Mouse (Mus musculus) embryonic facial prominence, embryonic 15.5 days (tissue): ENCODE results near the gene Rnf216. TPM values are rescaled to one million over a fixed set of nuclear protein-coding genes. Genes with fewer than 3 reads are reported as not detected.

Source experiments
- ATAC-seq: fragments of 200-750 bp; cut with Nextera tagmentation; 2 replicates; pipeline ENCODE4 v1.8.0; 2017; ENCODE audit warnings: low read depth, moderate TSS enrichment; ENCODE audit not compliant: insufficient number of reproducible peaks, low FRiP score, low TSS enrichment
- H3K27ac ChIP-seq: fragments of 300-500 bp; sonication (generic); replicated peaks from 2 replicates; pipeline ENCODE4 v1.5.1; 2015; ENCODE audit warnings: mild to moderate bottlenecking, inconsistent platforms
- H3K27me3 ChIP-seq: fragments of 300-500 bp; sonication (generic); 2 replicates; pipeline ENCODE4 v1.6.1; 2015; ENCODE audit warnings: inconsistent platforms
- H3K36me3 ChIP-seq: fragments of 300-500 bp; sonication (generic); 2 replicates; pipeline ENCODE4 v1.6.1; 2015; ENCODE audit warnings: mild to moderate bottlenecking, inconsistent platforms
- H3K4me1 ChIP-seq: fragments of 300-500 bp; sonication (generic); 2 replicates; pipeline ENCODE4 v1.6.1; 2015; ENCODE audit warnings: inconsistent platforms
- H3K4me2 ChIP-seq: fragments of 300-500 bp; sonication (generic); replicated peaks from 2 replicates; pipeline ENCODE4 v1.6.1; 2015; ENCODE audit warnings: mild to moderate bottlenecking, inconsistent platforms
- H3K4me3 ChIP-seq: fragments of 300-500 bp; sonication (generic); replicated peaks from 2 replicates; pipeline ENCODE4 v1.5.1; 2015; ENCODE audit warnings: mild to moderate bottlenecking, inconsistent platforms
- H3K9ac ChIP-seq: fragments of 300-500 bp; sonication (generic); 2 replicates; pipeline ENCODE4 v1.6.1; 2015; ENCODE audit warnings: inconsistent platforms
- H3K9me3 ChIP-seq: fragments of 300-500 bp; sonication (generic); replicated peaks from 2 replicates; pipeline ENCODE4 v1.6.1; 2016; ENCODE audit warnings: inconsistent platforms
- WGBS: fragments of 180-500 bp; shearing (Covaris S2); methylation state at CpG from one replicate; pipeline ENCODE4 v1.1.7; 2015; 5-methylcytosine and 5-hydroxymethylcytosine counted together
- polyA plus RNA-seq: library from polyadenylated mRNA; unstranded; fragments of >200 nt; fragmentation: Nextera tagmentation; extraction: Ambion mirVana; gene quantifications from 2 replicates; pipeline ENCODE4 v1.2.1, GENCODE M21; 2015

Rnf216 gene
- polyA plus RNA-seq, 1 experiment from 2014 or later: 41.2 TPM

DNA sequence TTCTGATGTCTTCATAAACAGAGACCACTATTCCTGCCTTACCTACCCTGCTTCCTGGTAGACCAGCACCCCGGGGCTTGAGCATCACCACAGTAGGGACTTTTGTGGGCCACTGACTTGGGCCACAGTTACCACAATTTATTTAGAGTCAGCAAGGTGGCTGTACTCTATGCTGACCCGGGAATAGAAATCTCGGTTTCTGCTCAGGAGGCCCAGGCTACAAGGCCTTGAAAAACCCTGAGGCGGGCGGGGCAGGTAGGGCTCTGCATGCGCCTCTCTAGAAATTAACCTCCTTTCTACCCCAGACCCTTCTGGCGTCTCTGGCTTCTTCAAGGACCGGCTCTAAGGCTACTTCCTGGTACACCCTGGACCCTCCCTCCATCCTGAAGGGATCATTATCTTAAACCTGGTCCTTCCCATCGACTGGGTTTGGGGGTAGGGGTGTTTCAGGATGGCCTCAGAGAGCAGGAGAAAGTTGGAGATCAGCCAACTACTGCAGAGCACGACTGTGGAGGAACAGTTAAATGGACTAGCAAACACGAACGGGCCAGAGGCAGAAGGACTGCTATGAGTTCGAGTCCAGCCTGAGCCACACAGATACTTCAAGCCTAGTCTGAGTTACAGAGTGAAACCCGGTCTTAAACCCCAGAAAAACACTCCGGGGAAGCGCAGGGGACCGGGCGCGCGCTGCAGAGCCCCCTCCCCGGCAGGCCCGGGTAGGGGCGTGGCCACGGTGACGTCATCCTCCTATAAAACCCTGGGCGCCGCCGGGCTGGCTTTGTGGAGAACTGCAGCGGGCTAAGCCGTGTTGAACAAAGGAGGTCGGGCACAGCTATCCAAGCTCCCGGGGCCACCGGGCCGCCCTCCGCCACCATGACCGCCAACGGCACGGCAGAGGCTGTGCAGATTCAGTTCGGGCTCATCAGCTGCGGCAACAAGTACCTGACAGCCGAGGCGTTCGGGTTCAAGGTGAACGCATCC is 152.9 kb downstream of the Rnf216 start, which contains the start of gene Fscn1:
TSS of gene Fscn1 (plus strand) at position 768 of the 981 bp plus-strand sequence.
- Histone ChIP-seq H3K4me3 (peak within 1 kb of the TSS; percentile 75), H3K27ac (peak within 1 kb of the TSS; percentile 98), H3K9ac (peak within 1 kb of the TSS; percentile 86), H3K4me2 (peak within 1 kb of the TSS; percentile 88), H3K4me1 (peaks cover 41% of the 10 kb centered on the region), H3K27me3 (no peaks in the 10 kb centered on the region), H3K9me3 (no peaks in the 10 kb centered on the region), H3K36me3 (no peaks in the 10 kb centered on the region)
- WGBS: 6% methylated on average over 44 of the region's 44 CpGs
- peak; percentile 68 for ATAC-seq

- H3K27ac ChIP-seq: no peak overlapping the region
- H3K4me3 ChIP-seq: no peak overlapping the region
- H3K36me3 ChIP-seq: no peaks in the 10 kb centered on the region
- 55% methylated on average over 4 of the region's 4 CpGs for WGBS
- H3K9me3 ChIP-seq: no peaks in the 10 kb centered on the region
- no peak overlapping the region for H3K4me2 ChIP-seq
- ATAC-seq: no peak
- no peaks in the 10 kb centered on the region for H3K27me3 ChIP-seq
- no peak overlapping the region for H3K9ac ChIP-seq
- peaks cover 34% of the 10 kb centered on the region for H3K4me1 ChIP-seq
Observed at GRCm38 (mm10) chr5:142959156-142959555, 153.6 kb downstream of the Rnf216 start.

DNA sequence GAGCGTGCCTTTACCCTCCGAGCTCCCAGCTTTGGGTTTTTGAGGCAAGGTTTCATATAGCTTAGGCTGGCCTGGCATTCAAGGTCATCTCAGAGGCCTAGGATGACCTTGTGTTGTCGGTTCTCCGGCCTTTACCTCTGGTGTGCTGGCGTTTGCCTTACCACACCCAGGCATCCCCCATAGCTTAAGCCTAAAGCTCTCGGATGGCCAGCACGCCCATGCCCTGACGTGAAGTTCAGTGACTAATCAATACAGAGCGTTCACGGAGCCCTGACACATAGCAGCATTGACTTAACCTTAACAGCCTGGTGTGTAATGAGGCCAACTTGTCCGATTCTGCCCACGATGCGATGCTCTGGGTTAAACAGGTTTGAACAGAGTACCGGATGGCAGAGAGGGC is 154.3 kb downstream of the Rnf216 start:
- ATAC-seq: no peak
- WGBS: 84% methylated on average over 14 of the region's 14 CpGs
- Histone ChIP-seq H3K9me3 (no peaks in the 10 kb centered on the region), H3K4me2 (no peak overlapping the region), H3K27me3 (no peaks in the 10 kb centered on the region), H3K9ac (no peak overlapping the region), H3K4me3 (no peak overlapping the region), H3K4me1 (peaks cover 27% of the 10 kb centered on the region), H3K27ac (no peak overlapping the region), H3K36me3 (no peaks in the 10 kb centered on the region)

DNA sequence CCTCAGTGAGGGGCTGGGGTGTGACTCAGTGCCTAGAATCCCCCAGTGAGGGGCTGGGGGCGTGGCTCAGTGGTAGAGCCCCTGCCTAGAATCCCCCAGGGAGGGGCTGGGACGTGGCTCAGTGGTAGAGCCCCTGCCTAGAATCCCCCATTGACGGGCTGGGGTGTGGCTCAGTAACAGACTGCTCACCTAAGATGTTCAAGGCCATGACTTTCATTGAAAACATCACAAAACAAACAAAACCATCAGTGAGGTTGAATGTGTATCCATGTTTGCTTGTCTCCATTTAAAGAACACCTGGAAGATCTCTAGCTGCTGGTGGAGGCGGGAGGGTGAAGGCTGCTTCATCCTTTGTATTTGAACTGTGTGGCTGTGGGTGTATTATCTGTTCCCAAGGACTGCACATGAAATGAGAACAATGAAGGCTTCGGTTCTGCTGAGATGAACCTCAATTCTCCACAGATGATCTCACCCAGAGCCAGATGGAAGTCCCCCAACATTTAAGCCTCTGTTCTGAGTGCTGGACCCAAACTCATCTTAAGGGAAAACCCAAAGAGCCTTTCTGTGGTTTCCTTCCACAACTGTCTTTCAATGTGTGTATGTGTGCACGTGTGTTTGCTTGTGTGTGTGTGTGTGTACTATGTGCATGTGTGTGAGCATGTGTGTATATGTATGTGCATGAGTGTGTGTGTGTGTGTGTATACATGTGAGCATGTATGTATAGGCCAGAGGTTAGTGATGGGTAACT is 155.7 kb downstream of the Rnf216 start:
- no peaks in the 10 kb centered on the region for H3K9me3 ChIP-seq
- H3K4me3 ChIP-seq: no peak overlapping the region
- H3K36me3 ChIP-seq: no peaks in the 10 kb centered on the region
- no peak for ATAC-seq
- no peak overlapping the region for H3K9ac ChIP-seq
- H3K27ac ChIP-seq: no peak overlapping the region
- WGBS: 63% methylated on average over 6 of the region's 6 CpGs
- H3K4me1 ChIP-seq: peaks cover 14% of the 10 kb centered on the region
- no peak overlapping the region for H3K4me2 ChIP-seq
- H3K27me3 ChIP-seq: no peaks in the 10 kb centered on the region

DNA sequence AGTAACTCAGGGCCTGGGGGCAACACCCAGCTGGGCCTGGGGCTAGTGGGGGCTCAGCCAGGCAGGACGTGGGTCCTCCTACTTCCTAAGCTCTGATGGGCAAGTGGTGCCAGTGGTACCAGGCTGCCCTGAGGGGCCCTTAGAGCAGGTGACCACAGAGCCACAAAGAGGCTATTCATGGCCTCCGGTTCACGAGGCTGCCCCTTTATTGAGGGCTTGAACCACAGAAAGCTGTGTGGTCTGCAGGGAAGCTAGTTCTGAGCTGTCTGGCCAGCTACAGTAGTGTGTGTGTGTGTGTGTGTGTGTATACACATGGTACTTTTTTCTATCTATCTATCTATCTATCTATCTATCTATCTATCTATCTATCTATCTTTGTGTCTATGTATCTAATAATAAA is 159.2 kb downstream of the Rnf216 start:
- 37% methylated on average over 3 of the region's 3 CpGs for WGBS
- no peak for ATAC-seq

DNA sequence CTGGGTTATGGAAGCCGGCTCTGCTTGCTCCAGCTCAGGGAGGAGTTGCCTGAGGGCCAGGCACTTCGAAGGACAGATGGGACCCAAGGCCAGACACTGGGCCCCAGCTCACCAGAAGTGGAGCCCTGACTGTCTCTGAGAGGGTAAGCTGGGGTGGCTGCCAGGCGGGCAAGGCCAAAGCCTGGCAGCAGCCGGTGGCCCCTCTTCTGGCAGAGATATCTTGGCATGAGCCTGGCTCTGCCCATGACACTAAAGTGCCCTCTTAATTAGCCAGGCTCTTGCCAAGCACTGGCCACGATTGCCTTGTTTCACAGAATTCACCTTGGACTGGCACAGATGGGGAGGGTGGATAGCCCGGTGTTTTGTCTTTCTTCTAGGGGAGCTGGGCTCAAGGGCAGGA is 162.4 kb downstream of the Rnf216 start:
- H3K4me3 ChIP-seq: no peak overlapping the region
- no peaks in the 10 kb centered on the region for H3K9me3 ChIP-seq
- ATAC-seq: no peak
- H3K4me1 ChIP-seq: no peaks in the 10 kb centered on the region
- H3K4me2 ChIP-seq: no peak overlapping the region
- WGBS: 74% methylated on average over 6 of the region's 6 CpGs
- no peak overlapping the region for H3K27ac ChIP-seq
- no peaks in the 10 kb centered on the region for H3K36me3 ChIP-seq
- no peak overlapping the region for H3K9ac ChIP-seq
- H3K27me3 ChIP-seq: no peaks in the 10 kb centered on the region

More for the DNA sequence above, 159.2 kb downstream of the Rnf216 start:
- Histone ChIP-seq H3K36me3 (no peaks in the 10 kb centered on the region), H3K9me3 (no peaks in the 10 kb centered on the region), H3K4me3 (no peak overlapping the region), H3K27me3 (no peaks in the 10 kb centered on the region), H3K9ac (no peak overlapping the region), H3K4me2 (no peak overlapping the region), H3K27ac (no peak overlapping the region), H3K4me1 (no peaks in the 10 kb centered on the region)

DNA sequence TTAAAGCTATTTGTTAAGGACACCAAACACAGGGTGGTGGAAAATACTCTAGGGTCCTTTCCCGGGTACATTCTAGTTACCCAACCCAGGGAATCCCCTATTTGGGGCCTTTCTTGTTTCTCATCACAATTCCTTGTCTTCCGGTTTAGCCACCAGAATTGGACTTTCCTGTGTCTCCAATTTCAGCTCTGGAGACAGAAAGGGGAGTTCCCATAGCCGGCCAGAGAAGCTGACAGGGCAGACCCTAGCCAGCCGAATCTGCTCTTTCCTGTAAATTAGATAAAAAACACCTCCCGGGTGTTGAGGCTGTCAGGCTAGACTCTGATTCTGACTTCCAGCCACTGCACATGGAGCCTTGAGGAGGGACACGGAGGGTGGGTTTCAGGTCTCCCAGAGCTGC is 163.2 kb downstream of the Rnf216 start:
- no peaks in the 10 kb centered on the region for H3K4me1 ChIP-seq
- ATAC-seq: no peak
- H3K27ac ChIP-seq: no peak overlapping the region
- no peak overlapping the region for H3K4me3 ChIP-seq
- H3K4me2 ChIP-seq: no peak overlapping the region
- H3K36me3 ChIP-seq: no peaks in the 10 kb centered on the region
- H3K27me3 ChIP-seq: no peaks in the 10 kb centered on the region
- H3K9ac ChIP-seq: no peak overlapping the region
- 31% methylated on average over 6 of the region's 6 CpGs for WGBS
- no peaks in the 10 kb centered on the region for H3K9me3 ChIP-seq

DNA sequence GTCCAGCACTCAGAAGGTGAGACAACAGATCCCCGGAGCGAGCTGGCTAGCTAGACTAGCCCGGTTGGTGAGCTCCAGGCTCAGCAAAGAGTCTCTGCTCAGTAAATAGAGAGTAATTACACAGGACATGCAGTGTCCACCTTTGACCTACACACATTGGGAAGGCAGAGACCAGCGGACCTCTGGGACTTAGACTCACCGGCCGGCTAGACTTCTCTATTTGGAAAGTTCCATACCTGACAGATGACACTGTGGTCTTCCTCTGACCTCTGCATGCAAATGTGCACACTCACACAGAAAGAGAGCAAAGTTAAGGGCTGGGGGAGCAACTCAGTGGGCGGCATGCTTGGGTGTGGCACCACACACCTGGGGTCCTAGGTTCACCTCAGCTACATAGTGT is 165.3 kb downstream of the Rnf216 start:
- Histone ChIP-seq H3K4me3 (no peak overlapping the region), H3K4me2 (no peak overlapping the region)

DNA sequence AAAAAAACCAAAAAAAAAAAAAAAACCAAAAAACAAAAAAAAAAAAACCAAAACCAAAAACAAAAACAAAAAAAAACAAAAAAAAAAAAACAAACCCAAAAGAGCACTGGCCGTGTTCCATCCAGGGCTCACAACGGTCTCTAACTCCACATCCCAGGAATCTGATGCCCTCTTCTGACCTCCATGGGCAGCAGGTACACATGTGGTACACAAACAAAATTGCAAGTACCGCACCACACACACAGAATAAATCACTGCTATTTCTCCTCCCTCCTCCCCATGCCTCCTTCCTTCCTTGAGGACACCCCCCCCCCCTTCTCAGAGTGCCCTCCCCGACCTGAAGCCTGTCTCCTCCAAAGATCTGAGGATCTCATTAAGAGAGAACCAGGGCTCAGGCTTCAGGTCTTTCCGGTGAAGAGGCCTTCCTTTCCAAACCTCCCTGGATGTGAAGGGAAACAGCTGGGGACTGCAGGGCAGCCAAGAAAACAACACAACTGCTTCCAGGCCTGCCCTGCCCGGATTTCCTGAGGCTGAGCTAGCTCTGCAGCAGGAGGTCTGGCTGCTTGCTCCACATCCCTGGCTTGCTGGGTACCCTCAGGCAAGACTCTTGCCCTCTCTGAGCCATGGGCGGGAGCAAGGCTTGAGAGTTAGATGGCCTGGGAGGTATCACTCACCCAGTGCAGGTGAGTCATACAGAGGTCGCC is 167.7 kb downstream of the Rnf216 start:
- Histone ChIP-seq H3K27ac (no peak overlapping the region), H3K27me3 (no peaks in the 10 kb centered on the region), H3K4me1 (no peaks in the 10 kb centered on the region), H3K36me3 (no peaks in the 10 kb centered on the region), H3K9me3 (no peaks in the 10 kb centered on the region), H3K4me3 (no peak overlapping the region), H3K4me2 (no peak overlapping the region), H3K9ac (no peak overlapping the region)
- 50% methylated on average over 8 of the region's 8 CpGs for WGBS
- ATAC-seq: peak; percentile 35; the same call in 1 of the 2 replicates

More for the DNA sequence above, 165.3 kb downstream of the Rnf216 start:
- no peak overlapping the region for H3K27ac ChIP-seq
- no peak overlapping the region for H3K9ac ChIP-seq
- H3K9me3 ChIP-seq: no peaks in the 10 kb centered on the region
- H3K27me3 ChIP-seq: no peaks in the 10 kb centered on the region
- H3K4me1 ChIP-seq: no peaks in the 10 kb centered on the region
- no peak for ATAC-seq
- WGBS: 51% methylated on average over 7 of the region's 7 CpGs
- H3K36me3 ChIP-seq: no peaks in the 10 kb centered on the region
